Mouse (Mus musculus) R1 (cell line): ENCODE results near the gene Slc6a1.

Experiments
- DNase-seq: peaks from one replicate; pipeline ENCODE4 v3.0.0-alpha.2; 2018; ENCODE audit warnings: low read depth, low spot score

Slc6a1 gene

DNA sequence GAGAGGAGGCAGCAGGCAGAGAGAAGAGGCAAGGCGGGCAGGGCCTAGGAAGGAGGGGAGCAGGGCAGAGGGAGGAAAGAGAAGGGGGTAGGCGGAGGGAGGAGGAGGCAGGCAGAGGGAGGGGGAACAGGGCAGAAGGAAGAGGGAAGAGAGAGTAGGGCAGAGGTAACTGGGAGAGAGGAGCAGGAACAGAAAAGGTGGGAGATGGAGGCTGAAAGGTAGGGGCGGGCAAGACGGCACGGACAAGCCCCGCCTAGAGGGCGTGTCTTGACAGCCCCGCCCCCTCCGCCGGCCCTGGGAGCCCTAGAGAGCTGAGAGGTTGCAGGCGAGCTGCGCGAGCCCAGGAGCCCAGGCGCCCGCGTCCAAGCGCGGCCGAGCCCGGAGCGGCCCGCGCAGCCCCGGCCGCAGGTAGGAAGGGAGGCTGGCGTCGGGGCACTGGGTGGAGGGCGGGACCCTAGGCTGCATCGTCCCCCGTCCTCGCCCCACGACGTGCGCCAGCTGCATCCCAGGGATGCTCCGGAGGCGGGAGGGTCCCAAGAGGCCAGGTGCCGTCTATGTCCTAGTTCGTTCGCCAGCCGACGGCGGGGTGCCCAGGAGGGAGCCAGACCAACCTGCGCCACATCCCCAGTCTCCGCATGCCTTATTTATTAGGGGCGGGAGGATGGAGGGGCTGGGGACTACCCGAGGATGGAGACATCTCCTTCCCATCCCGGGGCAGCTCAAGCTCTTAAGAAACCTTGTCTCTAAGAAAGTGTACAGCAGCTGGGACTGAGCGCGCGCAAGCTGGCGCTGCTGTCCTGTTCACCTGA, at the start of gene Slc6a1:
Gene Slc6a1 (plus strand): TSS at position 167 of the 809 bp plus-strand sequence.
- DNase-seq = peak; percentile 84

DNA sequence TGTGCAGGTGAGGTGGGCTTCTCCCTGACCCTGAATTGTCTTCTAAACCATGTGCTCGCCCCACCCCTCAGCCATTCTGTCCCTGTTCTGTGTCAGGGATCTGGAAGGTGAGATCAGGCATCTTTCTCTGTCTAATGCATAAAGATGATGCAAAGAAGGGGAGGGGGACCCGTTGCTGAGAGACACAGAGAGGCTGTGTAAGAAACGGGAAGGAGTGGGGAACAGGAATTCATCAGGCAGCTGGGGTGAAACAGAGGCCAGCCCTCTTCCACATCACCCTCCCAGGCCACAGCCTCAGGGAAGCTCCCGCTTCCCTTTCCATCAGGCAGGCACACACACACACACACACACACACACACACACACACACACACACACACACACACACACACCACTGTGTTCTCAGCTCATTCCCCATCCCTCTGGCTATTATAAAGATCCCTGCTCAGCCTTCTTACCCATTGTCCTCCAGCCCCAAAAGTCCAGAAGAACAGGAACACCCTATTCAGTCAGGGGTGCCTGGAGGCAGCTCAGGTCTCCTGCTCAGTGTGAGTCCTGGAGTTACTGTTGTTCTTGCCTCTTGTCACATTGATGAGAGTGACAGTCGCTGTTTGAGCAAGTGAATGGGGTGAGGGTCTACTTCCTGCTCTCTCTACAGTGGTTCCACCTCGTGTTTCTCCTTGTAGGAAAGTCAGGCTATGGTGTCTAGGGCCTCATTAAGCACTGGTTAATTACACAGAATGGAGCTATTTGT, 43.4 kb upstream of the Slc6a1 start:
- DNase-seq = no peak

DNA sequence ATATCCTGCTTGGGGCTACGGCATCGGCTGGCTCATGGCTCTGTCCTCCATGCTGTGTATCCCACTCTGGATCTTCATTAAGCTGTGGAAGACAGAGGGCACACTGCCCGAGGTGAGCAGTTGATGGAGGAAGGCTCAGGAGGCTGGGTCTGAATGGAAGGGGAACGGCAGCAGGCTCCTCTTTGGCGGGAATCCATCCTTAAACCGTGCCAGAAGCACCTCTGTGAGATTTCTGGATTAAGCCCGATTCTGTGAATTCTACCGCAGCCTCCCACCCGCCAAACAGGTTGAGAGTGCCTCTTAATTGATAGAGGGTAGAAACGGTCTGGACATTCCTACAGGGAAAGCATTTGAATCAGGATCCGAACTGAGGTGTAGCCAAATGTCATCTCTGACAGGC, 36.8 kb upstream of the Slc6a1 start:
- no peak for DNase-seq

DNA sequence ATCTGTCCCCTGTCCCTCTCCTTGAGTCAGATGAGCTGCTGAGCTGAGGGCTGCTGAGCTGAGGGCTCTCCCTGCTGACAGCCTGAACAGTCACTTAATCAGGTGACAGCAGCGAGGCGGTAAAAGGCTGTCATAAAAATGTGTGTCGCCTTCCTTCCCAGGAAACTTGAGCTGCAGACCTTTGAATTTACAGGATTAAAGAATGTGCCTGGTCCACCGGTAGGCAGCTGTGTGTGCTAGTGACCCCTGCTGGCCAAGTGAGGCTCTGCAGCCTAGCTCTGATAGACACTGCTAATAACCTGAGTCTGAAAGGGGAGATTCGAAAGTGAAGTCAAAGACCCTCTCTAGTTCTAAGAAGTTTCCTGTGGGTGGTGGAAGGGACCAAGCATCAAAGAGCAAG, 32.1 kb upstream of the Slc6a1 start:
- peak; percentile 61 for DNase-seq

DNA sequence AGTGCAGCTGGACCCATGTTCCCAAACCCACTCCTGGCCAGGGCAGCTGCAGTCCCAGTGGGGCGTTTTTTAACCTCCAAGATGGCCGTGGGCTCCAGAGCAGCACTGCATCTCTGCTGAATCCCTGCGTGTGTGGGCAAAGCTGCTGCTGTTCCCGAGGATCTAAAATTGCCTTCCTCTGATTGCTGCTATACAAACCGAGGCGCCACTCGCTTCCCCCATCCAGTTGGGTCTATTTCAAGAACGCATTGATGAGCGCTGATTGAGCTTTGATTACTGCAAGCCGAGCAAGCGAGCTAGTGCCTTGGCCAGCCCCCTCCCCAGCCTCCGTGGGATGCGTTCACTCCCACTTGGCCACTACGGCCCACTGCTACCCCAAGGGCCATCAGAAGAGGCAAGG, 27.5 kb upstream of the Slc6a1 start:
- DNase-seq = no peak

DNA sequence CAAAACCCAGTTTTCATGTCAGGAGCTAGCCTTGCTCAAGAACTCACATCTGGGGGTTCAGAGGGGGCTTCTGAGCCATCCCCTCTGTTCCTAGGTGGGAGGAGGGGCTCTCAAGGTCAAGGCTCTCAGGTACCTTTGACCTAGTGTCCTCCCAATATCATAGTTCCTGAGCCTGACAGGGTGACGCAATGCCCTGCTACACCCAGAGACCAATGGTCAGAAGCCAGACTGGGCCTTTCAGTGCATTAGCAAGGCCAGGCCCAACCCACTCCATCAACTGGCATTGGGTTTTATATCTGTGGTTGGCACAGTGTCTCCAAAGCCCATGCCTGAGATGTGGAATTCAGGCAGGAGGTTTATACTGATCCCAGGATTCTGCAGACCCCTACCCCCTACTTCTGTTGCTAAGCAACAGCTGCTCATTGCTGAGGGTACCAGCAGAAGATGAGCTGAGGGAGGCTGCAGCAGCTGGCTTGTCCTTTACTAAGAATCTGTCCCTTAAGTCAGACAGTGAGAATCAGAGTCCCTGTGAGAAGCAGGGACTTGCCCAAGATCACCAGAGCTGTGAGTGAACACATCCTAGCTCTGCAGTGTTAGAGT, 24.6 kb upstream of the Slc6a1 start:
- DNase-seq = no peak

DNA sequence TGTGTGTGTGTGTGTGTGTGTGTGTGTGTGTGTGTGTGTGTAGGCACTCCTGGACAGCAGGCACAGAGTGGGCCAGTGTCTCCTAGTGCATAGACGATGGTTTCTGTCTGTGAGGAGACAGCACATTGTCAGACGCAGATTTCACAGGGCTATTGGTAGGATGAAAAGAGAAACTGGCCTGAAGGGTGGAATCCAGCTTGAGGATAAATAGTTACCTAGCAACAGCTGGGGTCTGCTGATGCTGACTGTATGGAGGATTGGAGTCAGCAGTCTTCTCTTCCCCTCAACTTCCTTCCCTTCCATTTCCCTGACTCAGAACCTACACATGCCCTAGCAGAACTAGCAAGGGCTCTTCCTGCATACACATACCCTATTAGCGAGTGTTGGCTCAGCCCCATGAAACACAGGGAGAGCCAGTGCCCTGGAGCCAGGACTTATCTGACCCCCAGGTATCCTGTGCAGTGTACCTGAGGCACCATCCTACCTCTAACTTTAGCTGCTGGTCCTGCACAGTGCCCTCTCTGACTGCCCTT, 23.7 kb upstream of the Slc6a1 start:
- DNase-seq = no peak

DNA sequence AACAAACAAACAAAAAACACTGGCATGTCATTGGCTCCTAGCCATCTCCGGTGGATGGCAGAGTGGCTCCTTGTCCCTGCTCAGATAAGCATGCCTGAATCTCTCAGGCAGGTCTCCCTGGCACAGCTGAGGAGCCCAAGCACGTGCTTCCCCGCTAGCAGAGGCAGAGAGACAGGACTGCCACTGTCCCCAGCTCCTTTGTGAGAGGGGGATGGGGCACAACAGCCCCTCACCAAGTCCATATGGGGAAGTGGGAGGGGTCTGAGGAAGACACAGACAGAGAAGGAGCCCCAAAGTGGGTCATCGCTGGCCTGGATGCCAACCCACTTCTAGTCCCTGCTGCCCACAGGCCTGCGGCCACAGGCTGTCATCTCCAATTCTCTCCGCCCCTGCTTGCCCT, 20.8 kb upstream of the Slc6a1 start:
- DNase-seq = no peak

DNA sequence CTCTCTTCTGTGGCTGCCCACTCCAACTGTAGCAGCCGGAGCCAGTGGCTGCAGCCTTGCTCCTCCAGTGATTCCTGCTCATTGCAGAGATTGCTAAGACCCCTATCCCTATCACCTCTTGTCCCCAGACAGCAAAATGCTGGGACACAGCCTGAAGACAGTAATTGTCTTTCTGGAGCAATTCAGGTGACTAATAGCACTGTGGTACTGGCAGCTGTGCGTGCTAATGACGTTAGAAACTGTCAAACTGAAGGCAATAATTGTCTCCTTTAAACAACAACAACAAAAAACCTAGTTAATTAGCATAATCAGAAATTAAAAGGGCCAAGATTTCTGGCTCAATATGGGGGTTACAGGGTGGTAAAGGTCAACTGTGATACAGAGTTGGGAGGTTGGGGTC, 18.4 kb upstream of the Slc6a1 start:
- DNase-seq = no peak

DNA sequence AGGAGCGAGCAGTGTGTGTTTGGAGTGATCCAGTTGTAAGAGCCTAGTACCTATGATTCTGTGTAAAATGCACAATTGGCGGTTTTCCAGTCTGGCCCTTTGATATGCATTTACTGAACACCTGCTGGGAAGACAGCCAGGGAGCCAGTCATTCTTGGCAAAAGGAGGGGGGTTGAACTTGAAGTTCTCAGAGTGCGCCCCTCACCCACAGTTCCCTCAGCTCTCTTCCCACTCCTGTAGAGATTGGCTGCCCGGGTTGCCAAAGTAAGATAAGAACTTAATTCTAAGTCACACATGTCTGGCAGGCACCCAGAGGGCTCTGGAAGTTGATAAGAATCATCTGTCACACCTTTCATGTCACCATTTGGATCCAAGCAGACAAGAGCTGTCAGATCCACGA, 18.0 kb upstream of the Slc6a1 start:
- DNase-seq = peak; percentile 20

DNA sequence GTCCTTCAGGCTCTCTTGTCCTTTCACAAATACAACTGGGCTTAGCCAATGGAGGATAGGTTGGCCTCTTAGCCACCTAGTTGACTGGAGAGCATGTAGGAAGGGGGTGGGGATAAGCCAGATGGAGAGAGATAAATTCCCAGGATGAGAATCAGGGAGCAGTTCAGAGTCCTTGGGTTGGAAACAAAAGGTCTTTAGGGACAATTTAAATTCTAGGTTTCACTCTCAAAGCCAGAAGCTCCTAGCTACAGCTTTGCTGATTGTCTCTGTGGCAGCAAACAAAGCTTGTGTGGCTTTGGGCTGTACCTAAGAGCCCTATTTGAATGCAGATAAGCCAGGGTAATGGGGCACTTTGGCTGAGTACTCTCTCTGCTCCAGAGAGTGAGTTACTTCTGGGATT, 16.2 kb upstream of the Slc6a1 start:
- DNase-seq = peak; percentile 5

DNA sequence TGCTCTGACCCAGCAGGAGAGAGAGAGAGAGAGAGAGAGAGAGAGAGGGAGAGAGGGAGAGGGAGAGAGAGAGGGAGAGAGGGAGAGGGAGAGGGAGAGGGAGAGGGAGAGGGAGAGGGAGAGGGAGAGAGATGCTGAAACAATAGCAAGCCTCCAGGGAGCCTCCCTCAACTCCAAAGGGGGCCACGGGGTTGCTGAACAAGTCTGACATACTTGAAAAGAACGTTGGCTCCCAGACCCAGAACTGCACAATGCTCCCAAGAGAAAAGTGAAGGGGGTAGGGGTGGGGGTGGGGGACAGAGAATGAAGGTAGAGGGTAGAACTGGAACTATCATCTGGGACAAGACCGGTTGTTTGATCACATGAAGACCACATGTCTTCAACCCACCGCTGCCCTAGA, 14.5 kb upstream of the Slc6a1 start:
- DNase-seq = no peak

DNA sequence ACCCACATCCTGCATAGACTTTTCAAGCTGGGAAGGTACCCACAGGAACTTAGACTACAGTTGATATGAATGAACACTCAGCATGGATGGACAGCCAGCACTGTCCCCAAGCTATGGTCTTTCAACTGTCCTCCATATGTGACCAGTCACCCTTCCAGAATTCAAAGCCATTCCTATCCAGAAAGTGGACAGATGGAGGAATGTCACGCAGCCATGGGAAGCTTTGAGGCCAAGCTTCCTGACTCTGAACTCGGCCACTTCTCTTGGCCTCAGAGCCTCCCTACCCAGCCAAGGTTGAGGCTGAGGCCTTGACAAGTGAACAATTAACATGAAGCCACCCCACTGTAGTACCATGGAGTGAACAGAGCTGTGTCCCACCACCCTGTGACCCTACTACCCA, 12.8 kb upstream of the Slc6a1 start:
- no peak for DNase-seq

DNA sequence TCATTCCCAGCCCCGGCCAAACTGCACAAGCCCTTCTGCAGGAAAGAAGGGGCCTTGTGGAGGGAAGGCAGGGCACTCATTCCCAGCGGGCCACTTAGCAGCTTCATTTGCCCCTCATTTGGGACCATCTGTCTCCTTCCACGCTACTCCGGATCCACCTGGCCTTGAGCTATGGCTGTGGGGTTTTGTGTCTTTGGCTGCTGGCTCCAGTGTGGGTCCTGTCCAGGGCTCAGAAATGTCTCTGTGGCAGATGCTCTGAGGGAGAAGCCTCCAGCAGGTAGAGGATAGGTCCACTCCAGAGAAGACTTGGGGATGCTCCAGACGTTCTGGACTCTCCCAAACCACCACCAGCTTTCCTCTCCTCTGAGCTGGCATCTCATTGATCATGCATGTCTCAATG, 11.6 kb upstream of the Slc6a1 start:
- no peak for DNase-seq

DNA sequence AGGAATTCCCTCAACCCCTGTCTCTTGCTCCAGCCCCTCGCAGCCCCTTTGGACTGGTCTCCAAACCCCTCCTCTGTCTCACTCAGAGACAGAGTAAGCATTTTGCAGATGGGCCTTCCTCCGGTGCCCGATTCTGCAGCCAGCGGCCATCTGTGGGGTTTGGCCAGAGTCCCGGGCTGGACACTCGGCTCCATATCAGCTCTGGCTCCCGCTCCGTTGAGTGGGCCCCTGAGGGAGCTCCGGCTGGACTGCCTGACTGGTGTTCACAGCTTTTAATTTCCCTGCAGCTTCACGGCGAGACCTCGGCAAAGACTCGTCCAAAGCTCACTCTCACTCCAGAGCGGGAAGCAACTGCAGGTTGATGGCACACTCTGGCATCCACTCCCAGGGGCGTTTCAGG, 10.2 kb upstream of the Slc6a1 start:
- DNase-seq = no peak

DNA sequence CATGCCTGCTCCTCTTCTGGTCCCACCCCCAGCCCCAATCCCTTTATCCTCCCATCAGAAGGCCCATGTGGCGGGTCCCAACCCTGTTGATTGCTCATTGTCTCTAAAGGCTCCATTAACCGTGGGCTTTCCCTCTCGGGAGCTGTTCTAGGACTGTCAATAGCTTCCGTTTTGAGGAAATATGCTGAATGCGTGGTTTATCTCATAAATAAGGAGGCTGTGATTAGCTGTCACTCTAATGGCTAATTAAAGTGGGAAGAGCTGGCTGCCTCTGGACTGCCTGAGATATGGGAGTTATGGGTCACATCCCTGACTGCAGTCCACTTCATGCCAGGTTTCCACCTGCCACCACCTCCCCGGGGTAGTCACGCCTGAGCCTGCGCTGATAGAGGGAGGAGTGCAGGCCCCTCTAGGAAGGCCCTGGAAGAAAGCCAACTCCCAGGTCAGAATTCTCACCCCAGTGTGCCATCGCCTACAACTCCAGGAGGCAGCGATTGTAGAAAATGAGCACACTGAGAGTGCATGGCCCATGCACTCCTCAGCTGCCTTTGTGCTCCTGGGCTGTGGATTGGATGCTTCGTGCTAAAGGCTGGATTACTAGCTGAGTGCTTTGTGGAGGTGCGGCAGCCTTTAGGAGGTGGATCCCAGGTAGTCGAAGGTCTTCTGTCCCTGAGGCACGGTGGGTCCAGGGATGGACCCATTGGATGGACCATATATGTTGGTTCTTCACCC, 8.3 kb upstream of the Slc6a1 start:
- DNase-seq = no peak

DNA sequence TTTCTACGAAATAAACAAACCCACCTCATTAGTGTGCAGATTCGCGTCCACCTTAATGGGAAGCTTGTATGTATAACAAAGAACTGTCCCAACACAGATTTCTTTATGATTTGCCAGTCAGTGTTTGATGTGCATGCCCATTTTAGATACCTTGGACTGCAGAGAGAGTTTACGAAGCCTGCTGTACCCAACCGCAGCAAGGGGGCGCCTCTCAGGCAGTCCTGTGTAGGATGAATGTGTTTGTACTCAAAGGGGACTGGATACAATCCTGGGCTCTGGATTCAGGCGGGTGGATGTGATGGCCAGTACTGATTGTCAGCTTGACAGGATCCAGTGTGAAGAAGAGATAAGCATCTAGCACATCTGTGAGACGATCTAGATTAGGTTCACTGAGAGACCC, 6.6 kb upstream of the Slc6a1 start:
- peak; percentile 30 for DNase-seq

DNA sequence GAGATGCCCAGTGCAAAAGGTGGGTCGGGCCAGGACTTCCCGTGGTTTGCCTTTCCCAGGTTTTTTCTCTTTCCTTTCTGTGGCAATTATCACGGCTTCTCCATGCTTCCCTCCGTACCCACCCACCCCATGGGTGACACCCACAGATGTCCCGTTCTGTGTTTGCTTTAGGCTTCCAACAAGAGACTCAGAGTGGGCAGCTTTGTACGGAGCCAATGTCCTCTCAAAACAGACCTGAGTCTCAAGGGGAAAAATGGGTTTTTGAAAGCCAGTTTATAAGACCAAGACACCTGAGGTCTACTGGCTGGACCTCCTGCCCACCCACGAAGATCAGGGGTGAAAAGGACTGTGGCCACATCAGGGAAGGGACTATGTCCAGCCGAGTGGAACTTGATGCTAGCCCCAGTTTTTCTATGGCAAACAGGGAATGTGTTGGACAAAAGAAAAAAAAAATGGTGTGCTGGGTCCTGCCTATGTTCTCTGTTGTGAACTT, 889 bp downstream of the Slc6a1 start:
- DNase-seq = no peak

DNA sequence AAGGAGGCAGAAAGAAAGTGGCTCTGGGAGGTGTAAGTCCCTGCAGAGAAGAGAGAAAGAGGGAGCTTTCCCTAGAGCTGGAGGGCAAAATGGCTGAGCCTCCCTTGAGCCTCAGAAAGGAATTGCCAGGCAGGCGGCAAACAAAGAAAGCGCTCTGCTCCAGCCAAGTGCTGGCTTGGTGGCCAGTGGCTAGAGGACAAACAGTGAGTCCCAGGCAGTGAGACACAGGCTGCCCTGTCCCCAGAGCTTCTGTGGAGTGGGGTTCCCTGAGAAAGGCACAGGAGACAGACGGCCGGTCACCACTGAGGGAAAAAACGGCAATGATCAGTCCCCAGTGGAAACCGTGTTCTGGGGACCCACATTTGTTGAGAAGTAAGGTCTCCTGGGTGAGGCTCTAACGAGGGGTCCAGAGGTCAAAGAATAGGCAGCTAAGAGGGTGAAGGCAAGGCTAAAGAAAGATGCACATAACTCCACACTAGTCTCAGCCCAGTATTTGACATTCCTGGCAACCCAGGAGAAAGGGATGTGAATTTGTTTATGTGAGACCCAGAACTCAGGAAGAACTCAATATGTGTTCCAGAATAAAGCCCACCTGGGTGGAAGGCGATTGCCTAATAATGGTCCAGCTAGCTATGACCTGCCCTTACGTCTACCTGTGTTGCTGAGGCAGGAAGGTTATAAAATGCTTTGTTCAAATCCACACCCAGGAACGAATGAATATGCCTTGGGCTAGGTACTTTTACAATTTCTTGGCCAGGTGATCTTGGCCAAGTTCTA, 1.7 kb downstream of the Slc6a1 start:
- peak; percentile 91 for DNase-seq

DNA sequence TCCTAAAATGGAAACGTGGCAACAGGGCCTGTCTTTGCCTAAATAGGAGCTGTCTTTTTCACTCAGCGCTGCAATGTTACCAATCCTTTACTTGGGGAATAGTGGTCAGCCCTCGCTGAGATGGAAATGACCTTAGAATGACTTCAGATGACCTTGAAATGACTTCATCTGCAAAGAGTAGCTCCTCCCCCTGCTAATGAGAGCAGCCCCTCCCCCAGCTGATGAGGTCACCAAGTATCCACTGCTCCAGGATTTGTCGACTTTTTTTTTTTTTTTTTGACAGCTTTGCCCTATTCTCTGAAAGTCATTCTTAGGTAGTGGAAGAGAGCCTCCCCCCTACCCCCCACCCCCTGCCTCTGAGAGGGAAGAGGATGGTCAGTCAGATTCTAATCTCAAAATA, 3.0 kb downstream of the Slc6a1 start:
- peak; percentile 68 for DNase-seq

DNA sequence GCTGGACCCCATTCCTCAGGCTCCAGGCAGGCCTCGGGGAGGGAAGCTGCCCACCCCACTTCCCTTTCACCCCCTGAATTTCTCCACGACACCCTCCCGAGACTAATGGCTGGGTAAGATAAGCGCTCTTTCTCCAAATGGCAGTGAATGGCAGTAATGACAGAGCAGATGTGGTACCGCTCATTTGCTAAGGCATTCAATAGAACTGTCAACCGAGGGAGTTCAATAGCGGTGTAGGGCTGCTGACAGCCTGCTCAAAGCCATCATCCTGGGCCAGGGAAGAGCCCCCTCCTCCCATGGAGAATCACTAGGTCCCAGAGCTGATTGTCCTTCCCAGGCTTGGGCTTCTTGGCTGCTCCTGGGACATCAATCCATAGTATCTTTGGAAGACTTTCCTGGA, 6.7 kb downstream of the Slc6a1 start:
- no peak for DNase-seq
